In genomic region chr6:127155468-127155867, GRCm38 (mm10) we compare ENCODE assay signal across 9 mouse cellular contexts. TPM values are rescaled to one million over a fixed set of nuclear protein-coding genes. Genes with fewer than 3 reads are reported as not detected.
A peak's percentile ranks its signal among the peaks of the same experiment; 100 is the strongest.
DNase-seq lines count a peak whose midpoint lies in the region; ATAC-seq and TF ChIP-seq lines count a peak whose summit lies in the region.
"Had no signal": no experiment of that assay in that cellular context is flagged by ENCODE, and none has a peak within 500 bp of the region (broad histone marks: within the 10 kb centered on the region; RNA-seq: fewer than 3 reads in every experiment).

No protein-coding gene starts in this region.

- H3K4me2 ChIP-seq in forebrain, embryonic 13.5 days: peak overlapping the region; percentile 91
- H3K4me2 ChIP-seq in intestine, embryonic 16.5 days (ENCODE audit: low read depth, low read length): peak overlapping the region; percentile 95
- H3K4me2 ChIP-seq in stomach, postnatal 0 days (replicated peaks; ENCODE audit: low read depth): peak overlapping the region; percentile 86

- H3K9ac ChIP-seq in forebrain, embryonic 13.5 days: 0 out of 2 replicates have a peak overlapping the region, but pooled peaks have one; percentile 1
- H3K9ac ChIP-seq in intestine, embryonic 16.5 days (ENCODE audit: low read depth, low read length): peak overlapping the region; percentile 71
- H3K9ac ChIP-seq in stomach, postnatal 0 days (ENCODE audit: low read length): peak overlapping the region; percentile 66

- no peak for ATAC-seq in forebrain, embryonic 13.5 days
- no peak for ATAC-seq in intestine, embryonic 16.5 days
- ATAC-seq in stomach, postnatal 0 days (ENCODE audit: low FRiP score, low TSS enrichment): no peak

- H3K9me3 ChIP-seq in forebrain, embryonic 13.5 days (replicated peaks): no peaks in the 10 kb centered on the region
- H3K9me3 ChIP-seq in intestine, embryonic 16.5 days (ENCODE audit: control insufficient read depth, low read length): no peaks in the 10 kb centered on the region
- H3K9me3 ChIP-seq in stomach, postnatal 0 days (ENCODE audit: control insufficient read depth, low read length): no peaks in the 10 kb centered on the region

- no peaks in the 10 kb centered on the region for H3K36me3 ChIP-seq in spleen, adult 2 months (ENCODE audit: control insufficient read depth, insufficient read depth, low read length)
- no peaks in the 10 kb centered on the region for H3K36me3 ChIP-seq in forebrain, embryonic 13.5 days (ENCODE audit: poor library complexity, severe bottlenecking)
- H3K36me3 ChIP-seq in intestine, embryonic 16.5 days (ENCODE audit: control insufficient read depth, insufficient read depth, low read length): no peaks in the 10 kb centered on the region
- H3K36me3 ChIP-seq in stomach, postnatal 0 days (ENCODE audit: control insufficient read depth, insufficient read depth, low read length): no peaks in the 10 kb centered on the region

- peak; percentile 49 to 50 for DNase-seq in spleen, adult 2 months (ENCODE audit: low read depth in 1 of 2, low spot score in 2 of 2)
- DNase-seq in spleen, postnatal 4 days (ENCODE audit: low spot score in 2 of 2): no peak
- DNase-seq in lung, postnatal 10 days: peak; percentile 59
- peak; percentile 28 for DNase-seq in stomach, postnatal 0 days (ENCODE audit: low spot score)
- no peak for DNase-seq in right cerebral cortex, adult 18-20 months
- no peak for DNase-seq in right cerebral cortex, postnatal 10 days (ENCODE audit: low spot score in 2 of 2)

- peak overlapping the region; percentile 60 for H3K27ac ChIP-seq in spleen, adult 2 months (ENCODE audit: insufficient read depth, low read length)
- no peak overlapping the region for H3K27ac ChIP-seq in forebrain, embryonic 13.5 days
- no peak overlapping the region; the same call in 1 of the 2 replicates for H3K27ac ChIP-seq in intestine, embryonic 16.5 days (ENCODE audit: low read length)
- peak overlapping the region; percentile 94; the same call in 1 of the 2 replicates for H3K27ac ChIP-seq in stomach, postnatal 0 days (replicated peaks)
- H3K27ac ChIP-seq: macrophage had no signal

- peak overlapping the region; percentile 34 for H3K4me3 ChIP-seq in spleen, adult 2 months (ENCODE audit: extremely low read depth, insufficient read depth, insufficient read length)
- peak overlapping the region; percentile 78 for H3K4me3 ChIP-seq in forebrain, embryonic 13.5 days
- H3K4me3 ChIP-seq in intestine, embryonic 16.5 days (ENCODE audit: low read length): peak overlapping the region; percentile 82
- H3K4me3 ChIP-seq in stomach, postnatal 0 days (ENCODE audit: low read depth, low read length): peak overlapping the region; percentile 83

- WGBS in spleen, adult 2 months: 1% methylated on average over 15 of the region's 15 CpGs
- WGBS in forebrain, embryonic 13.5 days: under 1% methylated on average over 15 of the region's 15 CpGs
- WGBS in intestine, embryonic 16.5 days: 2% methylated on average over 15 of the region's 15 CpGs
- 3% methylated on average over 15 of the region's 15 CpGs for WGBS in stomach, postnatal 0 days

- no peak for TF ChIP-seq POLR2A in spleen, adult 2 months (IDR thresholded peaks at IDR 0.05; ENCODE audit: low read depth, low read length)

- peaks cover 7% of the 10 kb centered on the region; the same call in 1 of the 2 replicates for H3K4me1 ChIP-seq in spleen, adult 2 months (ENCODE audit: control insufficient read depth, insufficient read depth, insufficient read length)
- peaks cover 48% of the 10 kb centered on the region for H3K4me1 ChIP-seq in forebrain, embryonic 13.5 days
- H3K4me1 ChIP-seq in intestine, embryonic 16.5 days (ENCODE audit: control insufficient read depth, insufficient read depth, low read length): peaks cover 33% of the 10 kb centered on the region
- peaks cover 16% of the 10 kb centered on the region for H3K4me1 ChIP-seq in stomach, postnatal 0 days (replicated peaks; ENCODE audit: control insufficient read depth, insufficient read depth)

- TF ChIP-seq EP300 in stomach, postnatal 0 days (optimal IDR thresholded peaks at IDR 0.05): no peak

- no peak for TF ChIP-seq CTCF in spleen, adult 2 months (IDR thresholded peaks at IDR 0.05; ENCODE audit: extremely low read depth, insufficient read depth, insufficient read length, insufficient replicate concordance)
- no peak for TF ChIP-seq CTCF in stomach, postnatal 0 days (IDR thresholded peaks at IDR 0.05; ENCODE audit: low read depth)

- peaks cover 6% of the 10 kb centered on the region; the same call in 1 of the 2 replicates for H3K27me3 ChIP-seq in spleen, adult 2 months (ENCODE audit: control insufficient read depth, insufficient read depth, low read length)
- H3K27me3 ChIP-seq in forebrain, embryonic 13.5 days: peaks cover 49% of the 10 kb centered on the region
- peaks cover 9% of the 10 kb centered on the region; the same call in 1 of the 2 replicates for H3K27me3 ChIP-seq in intestine, embryonic 16.5 days (replicated peaks; ENCODE audit: control insufficient read depth, insufficient read depth, low read length)
- H3K27me3 ChIP-seq in stomach, postnatal 0 days (ENCODE audit: control insufficient read depth, insufficient read depth, low read length): no peaks in the 10 kb centered on the region

RNA-seq across cellular contexts. Expression of gene Ccnd2, which starts 3.5 kb away (rescaled TPM):
- polyA plus RNA-seq in spleen, adult 2 months (2012; rRNA removed): 47.7 and 55.7 TPM in 2 replicates
- polyA plus RNA-seq in forebrain, embryonic 13.5 days (2015; fragmentation: Nextera tagmentation; extraction: Ambion mirVana): 1,785 and 2,054 TPM in 2 replicates
- polyA plus RNA-seq in intestine, embryonic 16.5 days (2015; fragmentation: Nextera tagmentation; extraction: Ambion mirVana): 822 and 875 TPM in 2 replicates
- polyA plus RNA-seq in stomach, postnatal 0 days (2015; fragmentation: Nextera tagmentation; extraction: Ambion mirVana): 433 and 478 TPM in 2 replicates

RNA-seq across cellular contexts. Expression of gene Tigar, which starts 46.1 kb away (rescaled TPM):
- 1.5 and 1.7 TPM in 2 replicates for polyA plus RNA-seq in spleen, adult 2 months (2012; rRNA removed)
- 6.6 and 7.0 TPM in 2 replicates for polyA plus RNA-seq in forebrain, embryonic 13.5 days (2015; fragmentation: Nextera tagmentation; extraction: Ambion mirVana)
- polyA plus RNA-seq in intestine, embryonic 16.5 days (2015; fragmentation: Nextera tagmentation; extraction: Ambion mirVana): 4.1 and 4.6 TPM in 2 replicates
- 4.1 and 5.2 TPM in 2 replicates for polyA plus RNA-seq in stomach, postnatal 0 days (2015; fragmentation: Nextera tagmentation; extraction: Ambion mirVana)

Comparison
In these comparisons a context has a peak if more than half of its experiments do, and no peak if none do; other contexts are left out.
1. DNase-seq: peak in spleen, adult 2 months (2 of 2), lung, postnatal 10 days (single experiment) and stomach, postnatal 0 days (single experiment); none in spleen, postnatal 4 days (0 of 2), right cerebral cortex, adult 18-20 months (single experiment) and right cerebral cortex, postnatal 10 days (0 of 2).
2. H3K27ac ChIP-seq: peak in spleen, adult 2 months (single experiment) and stomach, postnatal 0 days (single experiment); none in forebrain, embryonic 13.5 days (single experiment) and intestine, embryonic 16.5 days (single experiment).
3. H3K9ac ChIP-seq: peak in every context shown above with its lines; median percentile 71 in intestine, embryonic 16.5 days; 66 in stomach, postnatal 0 days; 1 in forebrain, embryonic 13.5 days.
4. Peak in every context shown above with its lines, with median percentiles within 50 percentile points of each other: H3K4me3 ChIP-seq and H3K4me2 ChIP-seq.